Mouse (Mus musculus): Measurements from ENCODE around the gene Adat1.

DNA sequence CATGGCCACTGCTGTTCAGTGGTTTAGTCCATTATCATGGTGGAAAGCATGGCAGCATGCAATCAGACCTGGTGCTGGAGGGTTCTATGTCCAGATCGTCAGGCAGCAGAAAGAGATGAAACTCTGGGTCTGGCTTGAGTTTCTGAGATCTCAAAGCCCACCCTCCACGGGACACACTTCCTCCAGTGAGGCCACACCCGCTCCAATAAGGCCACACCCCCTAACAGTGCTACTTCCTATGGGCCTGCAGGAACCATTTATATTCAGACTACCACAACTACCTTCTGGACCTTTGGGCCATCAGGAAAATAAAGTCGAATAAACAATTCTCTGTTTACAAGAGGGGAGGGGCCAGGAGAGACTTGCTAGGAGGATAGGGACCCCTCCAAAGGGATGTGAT lies 71.1 kb downstream of the Adat1 start:
- TF ChIP-seq CTCF (IDR thresholded peaks at IDR 0.05; ENCODE audit: extremely low read depth, insufficient read length, insufficient replicate concordance, low read depth, low read length) (no peak), POLR2A (IDR thresholded peaks at IDR 0.05; ENCODE audit: low read depth, low read length) (no peak)

All from small intestine, adult 2 months (tissue).